8 mouse cellular contexts compared by ENCODE assay signal in genomic region chr13:95765017-95765416, GRCm38 (mm10).
DNase-seq lines count a peak whose midpoint lies in the region; TF ChIP-seq lines count a peak whose summit lies in the region.

No protein-coding gene starts in this region.

- intact Hi-C loops in heart, postnatal 10 days (cut with DNase I) = no loop called here
- intact Hi-C loops in gastrocnemius, postnatal 36 days (cut with DNase I) = no loop called here

- no peak for TF ChIP-seq CTCF in thymus, adult 2 months (IDR thresholded peaks at IDR 0.05; ENCODE audit: borderline replicate concordance, control insufficient read depth, extremely low read depth, insufficient read depth, low read length, poor library complexity)
- TF ChIP-seq CTCF in cerebellum, adult 2 months (IDR thresholded peaks at IDR 0.05; ENCODE audit: borderline replicate concordance, insufficient read depth, low read depth, low read length) = no peak

- peak overlapping the region; percentile 45 for H3K4me3 ChIP-seq in thymus, adult 2 months (ENCODE audit: control insufficient read depth, insufficient read depth, low read length)
- H3K4me3 ChIP-seq in cerebellum, adult 2 months (replicated peaks; ENCODE audit: insufficient read depth, low read depth, low read length) = no peak overlapping the region

- no peaks in the 10 kb centered on the region for H3K27me3 ChIP-seq in thymus, adult 2 months (ENCODE audit: control insufficient read depth, insufficient read depth, low read length)
- H3K27me3 ChIP-seq in cerebellum, adult 2 months (ENCODE audit: control insufficient read depth, insufficient read depth, low read length) = no peaks in the 10 kb centered on the region

- no peak for TF ChIP-seq POLR2A in thymus, adult 2 months (IDR thresholded peaks at IDR 0.05; ENCODE audit: control insufficient read depth, extremely low read depth, insufficient read depth, low read length, poor library complexity)
- no peak for TF ChIP-seq POLR2A in cerebellum, adult 2 months (IDR thresholded peaks at IDR 0.05; ENCODE audit: borderline replicate concordance, insufficient read depth, low read length)

- no peaks in the 10 kb centered on the region for H3K36me3 ChIP-seq in thymus, adult 2 months (ENCODE audit: control insufficient read depth, insufficient read depth, low read length)

- H3K27ac ChIP-seq in thymus, adult 2 months (ENCODE audit: control insufficient read depth, insufficient read depth, low read length) = peak overlapping the region; percentile 71
- no peak overlapping the region for H3K27ac ChIP-seq in cerebellum, adult 2 months (ENCODE audit: insufficient read depth, low read length)

- WGBS in thymus, adult 2 months = 2% methylated on average over 9 of the region's 9 CpGs
- 52% methylated on average over 9 of the region's 9 CpGs for WGBS in cerebellum, adult 2 months

- H3K4me1 ChIP-seq in thymus, adult 2 months (replicated peaks; ENCODE audit: control insufficient read depth, insufficient read depth, low read length) = peaks cover 6% of the 10 kb centered on the region
- peaks cover 3% of the 10 kb centered on the region; the same call in 1 of the 2 replicates for H3K4me1 ChIP-seq in cerebellum, adult 2 months (ENCODE audit: control insufficient read depth, insufficient read depth, low read length)

- DNase-seq in CD8-positive naive resting alpha-beta T cell, adult 2 months (ENCODE audit: low read depth in 2 of 2, low spot score in 2 of 2) = peak; percentile 13 to 29
- DNase-seq in embryo, embryonic 10 days (ENCODE audit: low spot score) = peak; percentile 70
- peak; percentile 46 to 62 for DNase-seq in heart, postnatal 10 days
- DNase-seq in kidney, postnatal 14 days = peak; percentile 82
- peak; percentile 76 for DNase-seq in mesoderm, embryonic 11.5 days (ENCODE audit: low read depth, low spot score)
- peak; percentile 54 for DNase-seq in thymus, adult 2 months
- DNase-seq in gastrocnemius, postnatal 36 days = no peak
- no peak for DNase-seq in cerebellum, adult 2 months

Comparison
In these comparisons a context has a peak if more than half of its experiments do, and no peak if none do; other contexts are left out.
1. DNase-seq: peak in CD8-positive naive resting alpha-beta T cell, adult 2 months (2 of 2), embryo, embryonic 10 days (single experiment), heart, postnatal 10 days (2 of 2), kidney, postnatal 14 days (single experiment), mesoderm, embryonic 11.5 days (single experiment) and thymus, adult 2 months (single experiment); none in gastrocnemius, postnatal 36 days (0 of 2) and cerebellum, adult 2 months (0 of 2).